Mouse (Mus musculus) myocyte (in vitro differentiated cells): ENCODE measurements around the gene Mak. TPM values are rescaled to one million over a fixed set of nuclear protein-coding genes. Genes with fewer than 3 reads are reported as not detected.
"Not testable (repeated sequence)": the region's sequence is repeated elsewhere in the genome, so short reads cannot be mapped to it uniquely, and the experiment has no call there.

Experiments used
- H3K27me3 ChIP-seq: one replicate; pipeline ENCODE4 v1.6.1; 2011; ENCODE audit not compliant: control insufficient read depth, insufficient read depth, insufficient read length
- H3K36me3 ChIP-seq: one replicate; pipeline ENCODE4 v1.6.1; 2011; ENCODE audit not compliant: control insufficient read depth, insufficient read depth
- H3K4me2 ChIP-seq: one replicate; pipeline ENCODE4 v1.6.1; 2011; ENCODE audit warnings: low read depth, control low read depth
- H3K4me3 ChIP-seq: one replicate; pipeline ENCODE4 v1.5.1; 2011; ENCODE audit warnings: mild to moderate bottlenecking, control low read depth, moderate library complexity
- H3K79me2 ChIP-seq: one replicate; pipeline ENCODE4 v1.6.1; 2011; ENCODE audit not compliant: control insufficient read depth, insufficient read depth
- H3ac ChIP-seq: one replicate; pipeline ENCODE4 v1.6.1; 2011; ENCODE audit not compliant: control insufficient read depth, insufficient read length
- CEBPB ChIP-seq: IDR thresholded peaks from 2 replicates; pipeline ENCODE4 v1.6.1; 2011; ENCODE audit warnings: mild to moderate bottlenecking, moderate library complexity; ENCODE audit not compliant: poor library complexity, insufficient read depth, severe bottlenecking
- E2F4 ChIP-seq: IDR thresholded peaks from one replicate; pipeline ENCODE4 v1.6.1; 2011; ENCODE audit warnings: mild to moderate bottlenecking, control low read depth, moderate library complexity; ENCODE audit not compliant: insufficient read depth
- MAX ChIP-seq: IDR thresholded peaks from one replicate; pipeline ENCODE4 v1.6.1; 2011; ENCODE audit warnings: low read depth, mild to moderate bottlenecking, control low read depth
- MYOD1 ChIP-seq, 3 experiments: IDR thresholded peaks; one replicate each; pipeline ENCODE4 v1.6.1; 2011; ENCODE audit warnings: control low read depth in 2 of 3, low read depth in 2 of 3, mild to moderate bottlenecking in 2 of 3, moderate library complexity in 1 of 3; ENCODE audit not compliant: insufficient read length in 2 of 3, control insufficient read depth in 1 of 3
- MYOG ChIP-seq, 3 experiments: IDR thresholded peaks; one replicate each; pipeline ENCODE4 v1.6.1; 2011; ENCODE audit warnings: control low read depth in 2 of 3, low read depth in 2 of 3, mild to moderate bottlenecking in 2 of 3; ENCODE audit not compliant: insufficient read length in 2 of 3, control insufficient read depth in 1 of 3, insufficient read depth in 1 of 3
- POLR2A ChIP-seq: IDR thresholded peaks from one replicate; pipeline ENCODE4 v1.6.1; 2011; ENCODE audit warnings: low read depth, mild to moderate bottlenecking, control low read depth, moderate library complexity; ENCODE audit not compliant: insufficient read length
- POLR2AphosphoS2 ChIP-seq: IDR thresholded peaks from one replicate; pipeline ENCODE4 v1.6.1; 2011; ENCODE audit warnings: low read depth, control low read depth; ENCODE audit not compliant: insufficient read length
- REST ChIP-seq: IDR thresholded peaks from one replicate; pipeline ENCODE4 v1.6.1; 2011; ENCODE audit warnings: mild to moderate bottlenecking, control low read depth, moderate library complexity; ENCODE audit not compliant: insufficient read depth, insufficient read length
- SRF ChIP-seq: IDR thresholded peaks from one replicate; pipeline ENCODE4 v1.6.1; 2011; ENCODE audit warnings: low read depth; ENCODE audit not compliant: control insufficient read depth, insufficient read length
- TCF12 ChIP-seq: IDR thresholded peaks from one replicate; pipeline ENCODE4 v1.6.1; 2011; ENCODE audit warnings: mild to moderate bottlenecking, control low read depth; ENCODE audit not compliant: poor library complexity, insufficient read depth, severe bottlenecking
- TCF3 ChIP-seq: IDR thresholded peaks from one replicate; pipeline ENCODE4 v1.6.1; 2011; ENCODE audit warnings: low read depth, control low read depth; ENCODE audit not compliant: insufficient read length
- USF1 ChIP-seq: IDR thresholded peaks from one replicate; pipeline ENCODE4 v1.6.1; 2011; ENCODE audit warnings: low read depth, mild to moderate bottlenecking, control low read depth, moderate library complexity
- polyA plus RNA-seq: library from polyadenylated mRNA; unstranded; fragments of >200 nt; fragmentation: generic; extraction: Trizol; gene quantifications from one replicate; pipeline ENCODE4 v1.2.1, GENCODE M21; 2012; ENCODE audit warnings: missing spikeins

Mak gene
- polyA plus RNA-seq, 1 experiment: 0.01 TPM

DNA sequence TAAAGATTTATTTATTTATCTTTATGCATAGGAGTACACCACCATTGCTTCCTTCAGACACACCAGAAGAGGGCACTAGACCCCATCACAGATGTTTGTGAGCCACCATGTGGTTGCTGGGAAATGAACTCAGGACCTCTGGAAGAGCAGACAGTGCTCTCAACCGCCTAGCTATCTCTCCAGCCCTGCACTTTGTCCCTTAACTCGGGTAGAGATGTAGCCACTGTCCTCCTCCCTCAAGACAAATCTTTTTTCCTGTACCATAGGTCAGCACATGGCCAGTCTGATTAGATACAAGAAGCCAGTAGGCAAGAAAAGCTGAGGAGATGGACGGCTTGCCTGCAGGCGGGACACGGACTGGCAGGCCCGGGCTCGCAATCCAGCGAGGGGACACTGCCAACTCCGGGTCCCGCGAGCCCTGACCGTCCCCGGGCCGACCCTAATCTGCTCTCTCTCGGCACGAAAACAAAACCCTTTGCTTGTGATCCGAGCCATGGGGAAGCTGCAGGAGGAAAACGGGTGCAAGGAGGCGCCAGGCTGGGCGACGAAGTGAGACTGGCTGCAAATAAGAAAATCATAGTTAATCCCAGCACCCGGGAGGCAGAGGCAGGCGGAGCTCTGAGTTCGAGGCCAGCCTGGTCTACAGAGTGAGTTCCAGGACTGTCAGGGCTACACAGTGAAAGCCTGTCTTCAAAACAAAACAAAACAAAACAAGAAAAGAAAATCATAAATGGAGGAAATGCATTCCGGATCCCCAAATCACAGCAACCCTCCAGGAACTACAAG, 79.2 kb downstream of the Mak start:
- Histone ChIP-seq H3ac (peak overlapping the region; percentile 92), H3K36me3 (peaks cover 9% of the 10 kb centered on the region), H3K4me2 (peak overlapping the region; percentile 74), H3K27me3 (no peaks in the 10 kb centered on the region), H3K4me3 (peak overlapping the region; percentile 99), H3K79me2 (peaks cover 39% of the 10 kb centered on the region)
- TF ChIP-seq POLR2A: peak; percentile 44
- no peak for TF ChIP-seq MYOD1 (IDR thresholded peaks at IDR 0.05; ENCODE audit: control insufficient read depth in 1 of 3, insufficient read length in 2 of 3, low read depth in 2 of 3)
- TF ChIP-seq REST: no peak

GRCm38 (mm10) chr13:40998537-40998936, 81.0 kb downstream of the Mak start:
- not testable (repeated sequence) for H3K4me3 ChIP-seq, H3ac ChIP-seq, H3K27me3 ChIP-seq, H3K4me2 ChIP-seq, H3K36me3 ChIP-seq
- peaks cover 24% of the 10 kb centered on the region for H3K79me2 ChIP-seq

GRCm38 (mm10) chr13:40994487-40995263, 84.8 kb downstream of the Mak start:
- Histone ChIP-seq H3ac (no peak overlapping the region), H3K27me3 (no peaks in the 10 kb centered on the region), H3K36me3 (no peaks in the 10 kb centered on the region), H3K4me3 (no peak overlapping the region), H3K4me2 (peak overlapping the region; percentile 64), H3K79me2 (no peaks in the 10 kb centered on the region)
- TF ChIP-seq MYOD1 (IDR thresholded peaks at IDR 0.05; ENCODE audit: control insufficient read depth in 1 of 3, insufficient read length in 2 of 3, low read depth in 2 of 3) (peak in 1 of 3 experiments; percentile 46), MYOG (IDR thresholded peaks at IDR 0.05; ENCODE audit: control insufficient read depth in 1 of 3, insufficient read depth in 1 of 3, insufficient read length in 2 of 3, low read depth in 2 of 3) (peak in 2 of 3 experiments; percentile 17 to 49), CEBPB (no peak)

DNA sequence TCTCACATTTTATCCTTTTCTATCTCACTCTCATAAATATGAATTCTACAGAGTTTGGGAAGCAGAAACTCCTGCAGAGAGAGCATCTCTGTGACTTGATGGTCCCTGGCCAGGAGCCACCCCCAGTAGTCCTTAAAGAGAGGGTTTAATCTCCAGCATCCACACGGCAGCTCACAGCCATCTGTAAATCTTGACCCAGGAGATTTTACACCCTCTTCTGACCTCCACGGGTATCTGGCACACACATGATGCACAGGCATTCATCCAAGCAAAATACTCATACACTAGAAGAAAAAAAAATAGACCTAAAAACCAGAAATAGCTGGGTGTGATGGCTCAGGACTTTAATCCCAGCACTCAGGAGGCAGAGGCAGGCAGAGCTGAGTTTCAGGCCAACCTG, 91.1 kb downstream of the Mak start:
- TF ChIP-seq REST (no peak), TCF12 (no peak), MYOG (IDR thresholded peaks at IDR 0.05; ENCODE audit: control insufficient read depth in 1 of 3, insufficient read depth in 1 of 3, insufficient read length in 2 of 3, low read depth in 2 of 3) (no peak), MAX (no peak), SRF (no peak), MYOD1 (IDR thresholded peaks at IDR 0.05; ENCODE audit: control insufficient read depth in 1 of 3, insufficient read length in 2 of 3, low read depth in 2 of 3) (no peak), POLR2AphosphoS2 (no peak), E2F4 (no peak), USF1 (no peak), CEBPB (no peak), POLR2A (no peak), TCF3 (no peak)
- Histone ChIP-seq H3ac (no peak overlapping the region), H3K4me3 (no peak overlapping the region), H3K36me3 (no peaks in the 10 kb centered on the region), H3K79me2 (no peaks in the 10 kb centered on the region), H3K4me2 (no peak overlapping the region), H3K27me3 (no peaks in the 10 kb centered on the region)

GRCm38 (mm10) chr13:40987608-40988303, 91.8 kb downstream of the Mak start:
- H3K4me3 ChIP-seq, H3ac ChIP-seq, H3K4me2 ChIP-seq, H3K79me2 ChIP-seq, H3K27me3 ChIP-seq, H3K36me3 ChIP-seq: not testable (repeated sequence)
